Mouse (Mus musculus) hindbrain, postnatal 0 days (tissue): ENCODE measurements around the gene Btbd17. TPM values are rescaled to one million over a fixed set of nuclear protein-coding genes. Genes with fewer than 3 reads are reported as not detected.

ENCODE experiments used
- ATAC-seq: fragments of 200-750 bp; cut with Nextera tagmentation; 2 replicates; pipeline ENCODE4 v1.8.0; 2017; ENCODE audit warnings: mild to moderate bottlenecking, moderate TSS enrichment, moderate library complexity
- DNase-seq: peaks from one replicate; pipeline ENCODE4 v3.0.0-alpha.2; 2015; ENCODE audit warnings: low spot score
- H3K27ac ChIP-seq: fragments of 300-500 bp; sonication (generic); 2 replicates; pipeline ENCODE4 v1.5.1; 2014; ENCODE audit warnings: mild to moderate bottlenecking
- H3K27me3 ChIP-seq: fragments of 300-500 bp; sonication (generic); 2 replicates; pipeline ENCODE4 v1.6.1; 2014; ENCODE audit warnings: low read length, mixed read lengths; ENCODE audit not compliant: insufficient read depth
- H3K36me3 ChIP-seq: fragments of 300-500 bp; sonication (generic); 2 replicates; pipeline ENCODE4 v1.6.1; 2014; ENCODE audit warnings: low read length, mixed read lengths; ENCODE audit not compliant: insufficient read depth
- H3K4me1 ChIP-seq: fragments of 300-500 bp; sonication (generic); 2 replicates; pipeline ENCODE4 v1.6.1; 2014; ENCODE audit warnings: antibody characterized with exemption, low read length, mixed read lengths; ENCODE audit not compliant: insufficient read depth
- H3K4me2 ChIP-seq: fragments of 300-500 bp; sonication (generic); 2 replicates; pipeline ENCODE4 v1.6.1; 2014; ENCODE audit warnings: low read depth, mild to moderate bottlenecking, low read length, moderate library complexity, mixed read lengths
- H3K4me3 ChIP-seq: fragments of 300-500 bp; sonication (generic); 2 replicates; pipeline ENCODE4 v1.5.1; 2014; ENCODE audit warnings: low read length
- H3K9ac ChIP-seq: fragments of 300-500 bp; sonication (generic); replicated peaks from 2 replicates; pipeline ENCODE4 v1.6.1; 2014; ENCODE audit warnings: mild to moderate bottlenecking, low read length, moderate library complexity, mixed read lengths
- H3K9me3 ChIP-seq: fragments of 300-500 bp; sonication (generic); 2 replicates; pipeline ENCODE4 v1.6.1; 2016; ENCODE audit warnings: low read length, mixed read lengths
- CTCF ChIP-seq: IDR thresholded peaks from 2 replicates; pipeline ENCODE4 v1.5.1; 2016; ENCODE audit warnings: antibody characterized with exemption, control low read depth, low read depth
- WGBS: fragments of 180-500 bp; shearing (Covaris S2); extraction: QIAGEN DNeasy Blood & Tissue Kit; methylation state at CpG from one replicate; pipeline ENCODE4 v1.1.7; 2014; 5-methylcytosine and 5-hydroxymethylcytosine counted together
- polyA plus RNA-seq: library from polyadenylated mRNA; unstranded; fragments of >200 nt; fragmentation: Nextera tagmentation; extraction: Ambion mirVana; gene quantifications from 2 replicates; pipeline ENCODE4 v1.2.1, GENCODE M21; 2015
- total RNA-seq: library from RNA; depleted of rRNA; stranded (reverse); fragments of >200 nt; gene quantifications from 2 replicates; pipeline ENCODE4 v1.2.3, GENCODE M21; 2014

Btbd17 gene
- total and polyA plus RNA-seq, 2 experiments from 2014 or later: 30.4 to 94.0 TPM

GRCm38 (mm10) chr11:114826686-114827085 lies 30.9 kb upstream of the Btbd17 start:
- H3K4me3 ChIP-seq: no peak overlapping the region
- 41% methylated on average over 5 of the region's 5 CpGs for WGBS
- no peaks in the 10 kb centered on the region for H3K36me3 ChIP-seq
- H3K4me1 ChIP-seq: peaks cover 16% of the 10 kb centered on the region
- H3K9ac ChIP-seq: no peak overlapping the region
- TF ChIP-seq CTCF: no peak
- no peaks in the 10 kb centered on the region for H3K9me3 ChIP-seq
- DNase-seq: no peak
- no peak overlapping the region for H3K4me2 ChIP-seq
- no peaks in the 10 kb centered on the region for H3K27me3 ChIP-seq
- no peak for ATAC-seq
- no peak overlapping the region for H3K27ac ChIP-seq

GRCm38 (mm10) chr11:114823199-114823725 lies 27.5 kb upstream of the Btbd17 start:
- peak overlapping the region; percentile 5; the same call in 1 of the 2 replicates for H3K4me2 ChIP-seq
- no peak for ATAC-seq

GRCm38 (mm10) chr11:114822727-114823126 lies 27.0 kb upstream of the Btbd17 start:
- peak overlapping the region; percentile 32; the same call in 1 of the 2 replicates for H3K27ac ChIP-seq
- H3K9me3 ChIP-seq: no peaks in the 10 kb centered on the region
- TF ChIP-seq CTCF: 0 out of 2 replicates have a peak, but pooled peaks have one; percentile 8
- ATAC-seq (peak; percentile 76), DNase-seq (peak; percentile 77)
- H3K27me3 ChIP-seq: no peaks in the 10 kb centered on the region
- H3K36me3 ChIP-seq: no peaks in the 10 kb centered on the region
- H3K4me1 ChIP-seq: peaks cover 8% of the 10 kb centered on the region
- no peak overlapping the region for H3K9ac ChIP-seq
- H3K4me3 ChIP-seq: no peak overlapping the region
- H3K4me2 ChIP-seq: peak overlapping the region; percentile 5; the same call in 1 of the 2 replicates
- WGBS: 19% methylated on average over 12 of the region's 12 CpGs

More at GRCm38 (mm10) chr11:114823199-114823725, 27.5 kb upstream of the Btbd17 start:
- H3K9me3 ChIP-seq: no peaks in the 10 kb centered on the region
- peak overlapping the region; percentile 32; the same call in 1 of the 2 replicates for H3K27ac ChIP-seq
- H3K4me3 ChIP-seq: no peak overlapping the region
- H3K36me3 ChIP-seq: no peaks in the 10 kb centered on the region
- H3K9ac ChIP-seq: no peak overlapping the region
- no peak for TF ChIP-seq CTCF
- no peaks in the 10 kb centered on the region for H3K27me3 ChIP-seq
- DNase-seq: no peak
- H3K4me1 ChIP-seq: peaks cover 8% of the 10 kb centered on the region
- WGBS: 9% methylated on average over 11 of the region's 11 CpGs

- no peak for TF ChIP-seq CTCF
- DNase-seq: no peak
- Histone ChIP-seq H3K4me1 (peaks cover 8% of the 10 kb centered on the region), H3K4me2 (no peak overlapping the region), H3K27me3 (no peaks in the 10 kb centered on the region), H3K4me3 (no peak overlapping the region), H3K9ac (no peak overlapping the region), H3K27ac (no peak overlapping the region), H3K9me3 (no peaks in the 10 kb centered on the region), H3K36me3 (no peaks in the 10 kb centered on the region)
- no peak for ATAC-seq
- 59% methylated on average over 1 of the region's 1 CpGs for WGBS
Measured at GRCm38 (mm10) chr11:114821325-114821724, 25.6 kb upstream of the Btbd17 start.

- WGBS: 44% methylated on average over 3 of the region's 3 CpGs
- no peak for TF ChIP-seq CTCF
- Histone ChIP-seq H3K4me1 (peaks cover 8% of the 10 kb centered on the region), H3K4me2 (no peak overlapping the region), H3K27ac (no peak overlapping the region), H3K9me3 (no peaks in the 10 kb centered on the region), H3K27me3 (no peaks in the 10 kb centered on the region), H3K4me3 (no peak overlapping the region), H3K9ac (no peak overlapping the region), H3K36me3 (no peaks in the 10 kb centered on the region)
- no peak for DNase-seq
- ATAC-seq: no peak
Measured at GRCm38 (mm10) chr11:114820444-114820843, 24.7 kb upstream of the Btbd17 start.

GRCm38 (mm10) chr11:114819110-114819509 lies 23.4 kb upstream of the Btbd17 start:
- Histone ChIP-seq H3K9me3 (no peaks in the 10 kb centered on the region), H3K36me3 (no peaks in the 10 kb centered on the region), H3K9ac (no peak overlapping the region), H3K4me2 (no peak overlapping the region), H3K4me1 (peaks cover 8% of the 10 kb centered on the region), H3K27me3 (no peaks in the 10 kb centered on the region), H3K27ac (no peak overlapping the region), H3K4me3 (no peak overlapping the region)
- TF ChIP-seq CTCF: no peak
- DNase-seq (no peak), ATAC-seq (no peak)
- WGBS: 32% methylated on average over 2 of the region's 2 CpGs

GRCm38 (mm10) chr11:114818185-114818584 lies 22.4 kb upstream of the Btbd17 start:
- Histone ChIP-seq H3K36me3 (no peaks in the 10 kb centered on the region), H3K4me3 (no peak overlapping the region)
- TF ChIP-seq CTCF: no peak

More at GRCm38 (mm10) chr11:114818185-114818584, 22.4 kb upstream of the Btbd17 start:
- Histone ChIP-seq H3K27me3 (no peaks in the 10 kb centered on the region), H3K4me1 (peaks cover 5% of the 10 kb centered on the region), H3K27ac (no peak overlapping the region), H3K9me3 (no peaks in the 10 kb centered on the region), H3K4me2 (no peak overlapping the region), H3K9ac (no peak overlapping the region)
- WGBS: 91% methylated on average over 7 of the region's 7 CpGs
- DNase-seq: no peak
- no peak for ATAC-seq
